Mouse (Mus musculus) E14TG2a.4 (cell line): ENCODE data around the gene Spns2.

ENCODE experiments used
- CTCF ChIP-seq: conservative IDR thresholded peaks from 2 replicates; pipeline ENCODE4 v1.5.1; 2014; ENCODE audit warnings: low read length
- POU5F1 ChIP-seq: IDR thresholded peaks from 2 replicates; pipeline ENCODE4 v1.6.1; 2014; ENCODE audit warnings: low read length, borderline replicate concordance

DNA sequence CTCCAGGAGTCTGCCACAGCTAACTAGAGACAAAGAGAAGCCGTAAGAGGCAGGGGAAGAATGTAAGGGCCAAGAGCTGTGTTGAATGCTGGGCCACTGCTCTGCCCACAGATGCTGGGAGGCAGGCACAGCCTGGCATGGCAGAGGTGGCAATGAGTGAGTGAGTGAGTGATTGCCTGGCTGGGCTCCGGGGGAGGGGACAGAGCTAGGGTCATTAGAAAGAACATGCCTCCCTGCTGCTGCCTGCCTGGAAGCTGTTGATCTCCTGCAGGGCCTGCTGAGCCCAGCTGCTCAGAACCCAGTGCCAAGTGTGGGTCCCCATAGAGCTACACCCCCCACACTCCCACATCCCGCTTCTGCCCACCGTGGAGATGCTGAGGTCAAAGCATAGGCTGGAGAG lies 7.7 kb upstream of the Spns2 start:
- TF ChIP-seq CTCF (no peak), POU5F1 (no peak)
